Mouse (Mus musculus) left cerebral cortex, adult 2 months (tissue): ENCODE measurements around the gene Ring1. TPM values are rescaled to one million over a fixed set of nuclear protein-coding genes. Genes with fewer than 3 reads are reported as not detected.
A peak's percentile ranks its signal among the peaks of the same experiment; 100 is the strongest.

Experiments used
- DNase-seq, 2 experiments: peaks; one replicate each; pipeline ENCODE4 v3.0.0; 2021 to 2022; ENCODE audit warnings: low spot score in 2 of 2, mixed read lengths in 1 of 2; ENCODE audit errors: extremely low spot score in 1 of 2
- H3K27ac ChIP-seq: fragments of 200-600 bp; 2 replicates; pipeline ENCODE4 v1.8.1; 2022
- H3K4me3 ChIP-seq: fragments of 200-600 bp; 2 replicates; pipeline ENCODE4 v1.8.1; 2022
- CTCF ChIP-seq: fragments of 200-600 bp; IDR thresholded peaks from 2 replicates; pipeline ENCODE4 v1.8.1; 2022; ENCODE audit warnings: antibody characterized with exemption, mild to moderate bottlenecking, moderate library complexity
- intact Hi-C: fragments of 180-260 bp; cut with DNase I; formaldehyde crosslinking; loops from one replicate; pipeline ENCODE4 v1.15.1; 2025
- long read RNA-seq, 2 experiments: library from polyadenylated mRNA; stranded (forward); transcript quantifications; one replicate each; pipeline ENCODE4 v2.0.0; 2021; ENCODE audit warnings: borderline mapping rate in 2 of 2
- total RNA-seq, 2 experiments: library from RNA; stranded (reverse); gene quantifications; 2 replicates each; pipeline ENCODE4 v1.2.3; 2021

Gene Ring1
- 10 to 100 TPM; 34.8 to 44.9 TPM for total RNA-seq
- long read RNA-seq, experiment 1, transcript Ring1-201 (7 exons, 2,034 nt): major isoform, 18 of 61 reads
- long read RNA-seq, experiment 1, partial matches to known transcripts: 14 of 61 reads
- long read RNA-seq, experiment 1, other reads (novel, unspliced or antisense): 29 of 61 reads
- long read RNA-seq, experiment 2, transcript Ring1-201 (7 exons, 2,034 nt): major isoform, 11 of 54 reads
- long read RNA-seq, experiment 2, partial matches to known transcripts: 9 of 54 reads
- long read RNA-seq, experiment 2, other reads (novel, unspliced or antisense): 32 of 54 reads

- no peak for TF ChIP-seq CTCF
- Histone ChIP-seq H3K4me3 (peak within 1 kb of the TSS; percentile 95), H3K27ac (peak within 1 kb of the TSS; percentile 99)
- intact Hi-C loops: no loop called here
- DNase-seq: peak; percentile 90 to 93
These were observed at the start of gene Ring1 for GRCm38 (mm10) chr17:34024317-34024821. Ring1 (minus strand) TSS chr17:34024680.

GRCm38 (mm10) chr17:34072091-34072490, 47.6 kb upstream of the Ring1 start:
- Histone ChIP-seq H3K4me3 (no peak overlapping the region), H3K27ac (no peak overlapping the region)
- TF ChIP-seq CTCF: no peak
- no peak for DNase-seq
- intact Hi-C loops: loop anchor here (10.0 kb wide), 1 partner anchor 273 kb away; no protein-coding TSS in a partner anchor

GRCm38 (mm10) chr17:34068864-34069263, 44.4 kb upstream of the Ring1 start:
- no peak for DNase-seq
- no peak overlapping the region for H3K27ac ChIP-seq
- TF ChIP-seq CTCF: no peak
- intact Hi-C loops: no loop called here
- no peak overlapping the region for H3K4me3 ChIP-seq

GRCm38 (mm10) chr17:34057224-34057623, 32.7 kb upstream of the Ring1 start:
- Histone ChIP-seq H3K27ac (no peak overlapping the region), H3K4me3 (no peak overlapping the region)
- TF ChIP-seq CTCF: no peak
- DNase-seq: no peak
- intact Hi-C loops: no loop called here

DNA sequence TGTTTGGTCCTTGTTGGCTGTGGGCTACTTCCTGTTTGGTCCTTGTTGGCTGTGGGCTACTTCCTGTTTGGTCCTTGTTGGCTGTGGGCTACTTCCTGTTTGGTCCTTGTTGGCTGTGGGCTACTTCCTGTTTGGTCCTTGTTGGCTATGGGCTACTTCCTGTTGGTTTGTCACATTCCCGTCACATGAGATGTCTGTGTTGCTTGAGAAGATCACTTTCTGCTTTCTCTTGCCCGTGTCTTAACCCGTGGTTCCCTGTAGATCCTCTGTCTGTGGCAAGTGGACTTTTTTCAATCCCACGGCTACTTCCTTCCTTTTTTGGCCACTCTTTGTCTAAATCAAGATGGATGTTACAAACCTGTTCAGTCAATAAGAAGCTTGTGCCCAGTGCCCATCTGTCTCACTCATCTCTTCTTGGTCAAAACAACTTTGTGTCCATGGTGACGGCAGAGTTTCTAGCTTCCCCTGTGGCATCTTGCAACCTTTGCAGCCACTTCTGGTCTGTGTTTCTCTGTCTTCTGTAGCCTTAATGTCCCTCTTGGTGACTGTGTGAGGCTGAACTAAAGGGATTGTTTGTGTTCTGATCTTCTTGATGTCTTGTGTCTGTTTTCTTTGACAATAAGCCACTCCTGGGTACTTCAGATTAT, 23.0 kb upstream of the Ring1 start:
- DNase-seq: no peak
- Histone ChIP-seq H3K27ac (no peak overlapping the region), H3K4me3 (no peak overlapping the region)
- no peak for TF ChIP-seq CTCF
- intact Hi-C loops: no loop called here

DNA sequence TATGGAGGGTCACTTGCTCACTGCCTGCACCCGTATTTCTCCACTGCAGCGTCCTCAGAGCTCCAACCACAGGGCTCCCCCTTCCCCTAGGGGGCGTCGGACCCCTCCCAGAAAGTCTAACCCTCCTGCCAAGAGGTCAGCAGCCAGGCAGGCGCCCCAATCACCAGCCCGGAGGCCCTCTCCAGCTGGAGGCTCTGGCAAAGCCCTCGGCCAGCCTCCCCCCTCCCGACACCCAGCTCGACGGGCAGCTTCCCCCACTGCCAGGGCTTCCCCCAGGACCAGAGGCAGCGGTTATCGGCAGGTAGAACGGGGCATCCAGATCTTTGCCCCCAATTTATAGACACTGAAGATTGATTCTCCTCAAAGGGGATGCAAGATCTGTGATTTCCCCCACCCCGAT, 21.5 kb upstream of the Ring1 start:
- DNase-seq: no peak
- intact Hi-C loops: no loop called here
- TF ChIP-seq CTCF: no peak
- H3K4me3 ChIP-seq: no peak overlapping the region
- H3K27ac ChIP-seq: no peak overlapping the region

GRCm38 (mm10) chr17:34039562-34040450, 15.3 kb upstream of the Ring1 start:
- Histone ChIP-seq H3K27ac (peak overlapping the region; percentile 42; the same call in 1 of the 2 replicates), H3K4me3 (peak overlapping the region; percentile 32)
- intact Hi-C loops: no loop called here
- no peak for DNase-seq
- no peak for TF ChIP-seq CTCF

DNA sequence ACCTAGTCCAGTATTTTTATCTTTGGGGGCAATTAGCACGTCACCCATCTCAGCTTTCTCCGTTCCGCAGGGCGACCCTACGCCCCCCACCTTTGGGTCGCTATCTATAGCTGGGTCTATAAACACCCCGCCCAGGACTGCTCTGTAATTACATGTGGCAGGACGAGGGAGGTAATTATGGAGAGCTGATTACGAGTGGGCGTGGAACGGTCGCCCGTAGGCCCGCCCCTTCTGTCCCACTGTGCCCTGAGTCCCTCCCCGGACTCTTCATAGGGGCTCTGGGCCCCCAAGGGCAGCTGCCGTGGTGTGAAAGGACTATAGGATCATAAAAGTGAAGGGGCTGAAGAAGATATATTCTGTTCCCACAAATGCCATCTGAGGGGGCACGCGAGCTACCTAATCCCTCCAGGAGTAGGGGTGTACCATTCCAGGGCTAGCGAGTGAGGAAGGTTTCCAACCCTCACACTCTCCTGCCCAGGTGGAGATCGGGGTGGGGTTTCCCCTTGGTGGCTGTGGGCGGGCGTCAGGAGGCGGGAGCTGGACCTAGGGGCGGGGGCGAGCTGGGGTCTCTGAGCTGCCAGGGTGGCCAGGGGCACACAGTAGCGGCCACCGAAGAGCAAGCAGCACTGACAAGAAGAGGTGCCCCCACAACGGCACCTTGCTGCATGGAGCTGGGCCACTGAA, 14.5 kb upstream of the Ring1 start, which contains the start of gene Col11a2:
TSS of gene Col11a2 (plus strand) at position 560 of the 684 bp plus-strand sequence.
- DNase-seq: no peak
- TF ChIP-seq CTCF: no peak; the same call in 1 of the 2 replicates
- intact Hi-C loops: no loop called here
- peak within 1 kb of the TSS; percentile 74 for H3K27ac ChIP-seq
- H3K4me3 ChIP-seq: peak within 1 kb of the TSS; percentile 32

DNA sequence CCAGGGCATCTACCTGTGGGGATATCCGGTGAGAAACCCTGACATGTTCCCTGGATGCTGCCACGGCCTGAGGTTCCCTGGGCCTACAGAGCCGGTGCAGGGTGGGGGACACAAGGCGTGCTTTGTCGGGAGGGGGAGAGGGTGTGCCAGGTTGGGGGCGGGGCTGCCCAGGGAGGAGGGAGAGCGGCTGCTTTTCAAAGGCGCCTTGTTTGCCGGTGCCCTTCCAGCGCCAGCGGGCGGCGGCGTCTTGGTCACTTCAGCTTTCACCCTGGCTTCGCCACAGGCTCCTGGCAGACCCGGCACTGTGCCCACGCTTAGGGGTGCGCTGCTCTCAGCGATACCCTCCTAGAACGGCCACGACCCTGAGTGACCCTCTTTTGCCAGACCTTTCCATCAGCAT, 14.0 kb upstream of the Ring1 start:
- H3K27ac ChIP-seq: peak overlapping the region; percentile 74
- H3K4me3 ChIP-seq: peak overlapping the region; percentile 32
- DNase-seq: peak in 1 of 2 experiments; percentile 68
- intact Hi-C loops: no loop called here
- no peak for TF ChIP-seq CTCF

GRCm38 (mm10) chr17:34037241-34037640, 12.8 kb upstream of the Ring1 start:
- intact Hi-C loops: loop anchor here (2.0 kb wide), 1 partner anchor 74 kb away; no protein-coding TSS in a partner anchor
- no peak overlapping the region for H3K27ac ChIP-seq
- H3K4me3 ChIP-seq: no peak overlapping the region
- no peak for DNase-seq
- TF ChIP-seq CTCF: no peak

DNA sequence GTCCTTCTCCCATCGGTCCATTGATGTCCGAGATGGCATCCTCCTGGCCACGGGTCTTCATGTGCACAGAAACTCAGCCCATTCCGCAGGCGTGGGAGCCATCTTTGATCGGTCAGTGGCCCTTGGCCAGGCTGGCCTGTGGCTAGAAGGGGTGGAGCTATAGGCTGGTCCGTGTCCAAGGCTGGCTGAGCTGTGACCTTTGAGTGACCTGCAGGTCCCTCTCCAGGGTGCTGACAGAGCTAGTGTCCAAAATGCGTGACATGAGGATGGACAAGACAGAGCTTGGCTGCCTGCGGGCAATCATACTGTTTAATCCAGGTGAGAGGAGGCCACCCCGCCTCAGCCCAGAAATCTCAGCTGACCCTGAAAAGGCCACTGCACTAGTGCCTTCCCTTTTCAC, 12.2 kb upstream of the Ring1 start:
- DNase-seq: no peak
- intact Hi-C loops: loop anchor here (2.0 kb wide), 1 partner anchor 74 kb away; no protein-coding TSS in a partner anchor

More for the DNA sequence above, 12.2 kb upstream of the Ring1 start:
- no peak for TF ChIP-seq CTCF
- H3K27ac ChIP-seq: no peak overlapping the region
- no peak overlapping the region for H3K4me3 ChIP-seq
